Mouse (Mus musculus) spleen, adult 2 months (tissue): ENCODE measurements around the gene Dnaic1. TPM values are rescaled to one million over a fixed set of nuclear protein-coding genes. Genes with fewer than 3 reads are reported as not detected.
A peak's percentile ranks its signal among the peaks of the same experiment; 100 is the strongest.

Experiments
- DNase-seq, 2 experiments: peaks; one replicate each; pipeline versions ENCODE4 v3.0.0 to v3.0.0-alpha.2; 2012 to 2021; ENCODE audit warnings: low spot score in 2 of 2, low read depth in 1 of 2
- H3K27ac ChIP-seq: fragments of 200-500 bp; 2 replicates; pipeline ENCODE4 v1.5.1; 2012; ENCODE audit warnings: low read length, inconsistent platforms; ENCODE audit not compliant: insufficient read depth
- H3K27me3 ChIP-seq: fragments of 200-500 bp; 2 replicates; pipeline ENCODE4 v1.6.1; 2012; ENCODE audit warnings: mild to moderate bottlenecking, moderate library complexity, low read length, inconsistent platforms; ENCODE audit not compliant: control insufficient read depth, insufficient read depth
- H3K36me3 ChIP-seq: fragments of 200-500 bp; 2 replicates; pipeline ENCODE4 v1.6.1; 2012; ENCODE audit warnings: mild to moderate bottlenecking, low read length, inconsistent platforms; ENCODE audit not compliant: control insufficient read depth, insufficient read depth
- H3K4me1 ChIP-seq: fragments of 200-500 bp; 2 replicates; pipeline ENCODE4 v1.6.1; 2011; ENCODE audit warnings: inconsistent platforms; ENCODE audit not compliant: control insufficient read depth, insufficient read depth, insufficient read length
- H3K4me3 ChIP-seq: fragments of 200-500 bp; 2 replicates; pipeline ENCODE4 v1.5.1; 2011; ENCODE audit warnings: mild to moderate bottlenecking, inconsistent platforms; ENCODE audit not compliant: insufficient read depth, insufficient read length; ENCODE audit errors: extremely low read depth
- CTCF ChIP-seq: fragments of 200-500 bp; IDR thresholded peaks from 2 replicates; pipeline ENCODE4 v1.5.1; 2011; ENCODE audit warnings: mild to moderate bottlenecking, inconsistent platforms; ENCODE audit not compliant: insufficient read depth, insufficient read length, insufficient replicate concordance; ENCODE audit errors: extremely low read depth
- POLR2A ChIP-seq: fragments of 200-500 bp; IDR thresholded peaks from 2 replicates; pipeline ENCODE4 v1.6.1; 2011; ENCODE audit warnings: low read depth, low read length, inconsistent platforms
- WGBS: fragments of 180-500 bp; shearing (Covaris S2); methylation state at CpG from one replicate; pipeline ENCODE4 v1.1.7; 2018; 5-methylcytosine and 5-hydroxymethylcytosine counted together
- polyA plus RNA-seq: library from polyadenylated mRNA; depleted of rRNA; stranded (reverse); fragments of >200 nt; gene quantifications from 2 replicates; pipeline ENCODE4 v1.2.3, GENCODE M21; 2012; rRNA removed

Dnaic1 gene
- 0.25 and 0.95 TPM in 2 replicates for polyA plus RNA-seq

- Histone ChIP-seq H3K27me3 (no peaks in the 10 kb centered on the region), H3K4me1 (no peaks in the 10 kb centered on the region; the same call in 1 of the 2 replicates), H3K36me3 (no peaks in the 10 kb centered on the region), H3K4me3 (peak within 1 kb of the TSS; percentile 73), H3K27ac (no peak within 1 kb of the TSS; the same call in 1 of the 2 replicates)
- DNase-seq, result peak; percentile 98
- TF ChIP-seq CTCF (peak; percentile 39; the same call in 1 of the 2 replicates), POLR2A (peak; percentile 30; the same call in 1 of the 2 replicates)
- WGBS, result under 1% methylated on average over 41 of the region's 41 CpGs
Observed at GRCm38 (mm10) chr4:41569411-41569885, at the start of gene Dnaic1, which contains the start of gene Fam219a. TSS of gene Dnaic1 (plus strand) at chr4:41569775. TSS of gene Fam219a (minus strand) at chr4:41569538.

GRCm38 (mm10) chr4:41520641-41521040 lies 48.9 kb upstream of the Dnaic1 start:
- H3K27me3 ChIP-seq, result no peaks in the 10 kb centered on the region
- H3K36me3 ChIP-seq, result peaks cover 2% of the 10 kb centered on the region; the same call in 1 of the 2 replicates
- no peaks in the 10 kb centered on the region for H3K4me1 ChIP-seq
- no peak for TF ChIP-seq CTCF
- TF ChIP-seq POLR2A, result no peak
- DNase-seq, result no peak
- no peak overlapping the region for H3K4me3 ChIP-seq
- WGBS, result 78% methylated on average over 14 of the region's 14 CpGs
- H3K27ac ChIP-seq, result no peak overlapping the region

GRCm38 (mm10) chr4:41522136-41522535 lies 47.4 kb upstream of the Dnaic1 start:
- no peak overlapping the region for H3K4me3 ChIP-seq
- no peaks in the 10 kb centered on the region for H3K27me3 ChIP-seq
- no peaks in the 10 kb centered on the region for H3K4me1 ChIP-seq
- DNase-seq, result no peak
- WGBS, result 96% methylated on average over 6 of the region's 6 CpGs
- no peak overlapping the region for H3K27ac ChIP-seq
- H3K36me3 ChIP-seq, result peaks cover 2% of the 10 kb centered on the region; the same call in 1 of the 2 replicates
- TF ChIP-seq POLR2A (no peak), CTCF (no peak)

GRCm38 (mm10) chr4:41522788-41523187 lies 46.8 kb upstream of the Dnaic1 start:
- TF ChIP-seq CTCF (no peak), POLR2A (no peak)
- no peaks in the 10 kb centered on the region for H3K27me3 ChIP-seq
- 71% methylated on average over 5 of the region's 5 CpGs for WGBS
- H3K4me3 ChIP-seq, result no peak overlapping the region
- no peak for DNase-seq
- H3K4me1 ChIP-seq, result no peaks in the 10 kb centered on the region
- H3K36me3 ChIP-seq, result peaks cover 2% of the 10 kb centered on the region; the same call in 1 of the 2 replicates
- H3K27ac ChIP-seq, result no peak overlapping the region

GRCm38 (mm10) chr4:41523839-41524238 lies 45.7 kb upstream of the Dnaic1 start:
- DNase-seq, result no peak
- Histone ChIP-seq H3K27me3 (no peaks in the 10 kb centered on the region), H3K36me3 (peaks cover 2% of the 10 kb centered on the region; the same call in 1 of the 2 replicates), H3K4me1 (no peaks in the 10 kb centered on the region), H3K4me3 (no peak overlapping the region), H3K27ac (no peak overlapping the region)
- TF ChIP-seq CTCF (no peak), POLR2A (no peak)
- 90% methylated on average over 7 of the region's 7 CpGs for WGBS

- DNase-seq, result no peak
- peaks cover under 1% of the 10 kb centered on the region; the same call in 1 of the 2 replicates for H3K36me3 ChIP-seq
- no peak overlapping the region for H3K4me3 ChIP-seq
- no peaks in the 10 kb centered on the region for H3K4me1 ChIP-seq
- WGBS, result 81% methylated on average over 9 of the region's 9 CpGs
- TF ChIP-seq CTCF, result no peak
- no peak for TF ChIP-seq POLR2A
- no peaks in the 10 kb centered on the region for H3K27me3 ChIP-seq
- H3K27ac ChIP-seq, result no peak overlapping the region
Observed at GRCm38 (mm10) chr4:41524829-41525228, 44.7 kb upstream of the Dnaic1 start.

GRCm38 (mm10) chr4:41526553-41526952 lies 43.0 kb upstream of the Dnaic1 start:
- TF ChIP-seq POLR2A (no peak), CTCF (no peak)
- WGBS, result 86% methylated on average over 7 of the region's 7 CpGs
- Histone ChIP-seq H3K36me3 (no peaks in the 10 kb centered on the region), H3K4me1 (no peaks in the 10 kb centered on the region), H3K27me3 (no peaks in the 10 kb centered on the region), H3K4me3 (no peak overlapping the region), H3K27ac (no peak overlapping the region)
- no peak for DNase-seq
